Mouse (Mus musculus): Measurements from ENCODE around the gene Ina.
"Not testable (repeated sequence)": the region's sequence is repeated elsewhere in the genome, so short reads cannot be mapped to it uniquely, and the experiment has no call there.

DNA sequence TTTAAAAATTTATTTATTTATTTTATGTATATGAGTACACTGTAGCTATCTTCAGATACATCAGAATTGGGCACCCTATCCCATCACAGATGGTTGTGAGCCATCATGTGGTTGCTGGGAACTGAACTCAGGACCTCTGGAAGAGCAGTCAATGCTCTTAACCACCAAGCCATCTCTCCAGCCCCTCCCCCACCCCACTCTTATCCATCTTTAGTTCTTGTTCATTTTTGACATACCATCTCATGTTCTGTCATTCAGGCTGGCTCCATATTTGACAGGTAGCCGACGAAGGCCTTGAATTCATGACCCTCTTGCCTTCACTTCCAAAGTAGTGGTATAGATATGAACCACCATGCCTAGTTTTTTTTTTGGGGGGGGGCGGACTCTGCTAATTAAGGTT is 36.4 kb upstream of the Ina start:
- not testable (repeated sequence) for TF ChIP-seq CTCF (IDR thresholded peaks at IDR 0.05 in 2 of 3, conservative IDR thresholded peaks at IDR 0.05 in 1 of 3; ENCODE audit: control insufficient read depth in 1 of 3, insufficient read depth in 1 of 3, low read depth in 2 of 3, low read length in 3 of 3, poor library complexity in 1 of 3, severe bottlenecking in 1 of 3); ZC3H11A (IDR thresholded peaks at IDR 0.05; ENCODE audit: low read depth, low read length)

Measured in MEL (cell line).